Mouse (Mus musculus) ES-E14 (cell line): Measurements from ENCODE around the gene Map3k15. TPM values are rescaled to one million over a fixed set of nuclear protein-coding genes. Genes with fewer than 3 reads are reported as not detected.

ENCODE experiments used
- DNase-seq: peaks from one replicate; pipeline ENCODE4 v3.0.0-alpha.2; 2013; ENCODE audit warnings: low read depth, low spot score
- H3K27ac ChIP-seq: 2 replicates; pipeline ENCODE4 v1.5.1; 2012; ENCODE audit warnings: low read depth, mild to moderate bottlenecking, low read length, moderate library complexity, mixed read lengths; ENCODE audit not compliant: poor library complexity, insufficient read depth, severe bottlenecking
- H3K36me3 ChIP-seq: 2 replicates; pipeline ENCODE4 v1.6.1; 2012; ENCODE audit warnings: mild to moderate bottlenecking, low read length, moderate library complexity, mixed read lengths; ENCODE audit not compliant: control insufficient read depth, poor library complexity, insufficient read depth, severe bottlenecking
- H3K4me1 ChIP-seq, 2 experiments: fragments of 150-350 bp in 1 of 2; sonication (generic) in 1 of 2; 2 replicates each; pipeline ENCODE4 v1.6.1; 2012; ENCODE audit warnings: low read length in 2 of 2, mild to moderate bottlenecking in 1 of 2, mixed read lengths in 1 of 2; ENCODE audit not compliant: control insufficient read depth in 2 of 2, insufficient read depth in 2 of 2, poor library complexity in 1 of 2
- H3K4me3 ChIP-seq, 2 experiments: fragments of 150-350 bp in 1 of 2; sonication (generic) in 1 of 2; 2 replicates each; pipeline ENCODE4 v1.5.1; 2012; ENCODE audit warnings: low read length in 2 of 2, low read depth in 1 of 2, mild to moderate bottlenecking in 1 of 2, mixed read lengths in 1 of 2; ENCODE audit not compliant: insufficient read depth in 1 of 2, poor library complexity in 1 of 2, severe bottlenecking in 1 of 2
- H3K9ac ChIP-seq: 2 replicates; pipeline ENCODE4 v1.6.1; 2012; ENCODE audit warnings: low read depth, mild to moderate bottlenecking, low read length, mixed read lengths; ENCODE audit not compliant: poor library complexity, insufficient read depth, severe bottlenecking
- H3K9me3 ChIP-seq: fragments of 150-350 bp; sonication (generic); 2 replicates; pipeline ENCODE4 v1.6.1; 2012; ENCODE audit warnings: low read depth, mild to moderate bottlenecking, low read length; ENCODE audit not compliant: control insufficient read depth, insufficient read depth
- CHD2 ChIP-seq: IDR thresholded peaks from 2 replicates; pipeline ENCODE4 v1.6.1; 2014; ENCODE audit warnings: mild to moderate bottlenecking, low read depth, low read length, inconsistent platforms
- HCFC1 ChIP-seq: IDR thresholded peaks from 2 replicates; pipeline ENCODE4 v1.6.1; 2012; ENCODE audit warnings: low read length, inconsistent platforms, borderline replicate concordance; ENCODE audit not compliant: insufficient read depth
- MAFK ChIP-seq: IDR thresholded peaks from 2 replicates; pipeline ENCODE4 v1.6.1; 2014; ENCODE audit warnings: mild to moderate bottlenecking, low read depth, low read length, inconsistent platforms; ENCODE audit not compliant: insufficient read depth
- ZC3H11A ChIP-seq: IDR thresholded peaks from 2 replicates; pipeline ENCODE4 v1.6.1; 2012; ENCODE audit warnings: low read depth, mild to moderate bottlenecking, inconsistent platforms, low read length, borderline replicate concordance
- ZNF384 ChIP-seq: IDR thresholded peaks from 2 replicates; pipeline ENCODE4 v1.6.1; 2012; ENCODE audit warnings: low read depth, low read length, inconsistent platforms
- in situ Hi-C, 2 experiments: fragments of 600-800 bp; cut with MboI; formaldehyde crosslinking; loops; one replicate each; pipeline ENCODE4 v1.15.1; 2025; ENCODE audit warnings: low sequenced_read_pairs in 2 of 2, inconsistent platforms in 1 of 2; ENCODE audit not compliant: unreplicated experiment in 2 of 2
- total RNA-seq: library from RNA; depleted of rRNA; stranded (reverse); fragments of 300-350 nt; gene quantifications from 2 replicates; pipeline ENCODE4 v1.2.3, GENCODE M21; 2012

Map3k15 gene
- total RNA-seq, 1 experiment, result 6.0 TPM

GRCm38 (mm10) chrX:160148859-160149258 lies 160.6 kb downstream of the Map3k15 start:
- in situ Hi-C loops, result no loop called here
- no peak for DNase-seq
- no peaks in the 10 kb centered on the region for H3K9me3 ChIP-seq

DNA sequence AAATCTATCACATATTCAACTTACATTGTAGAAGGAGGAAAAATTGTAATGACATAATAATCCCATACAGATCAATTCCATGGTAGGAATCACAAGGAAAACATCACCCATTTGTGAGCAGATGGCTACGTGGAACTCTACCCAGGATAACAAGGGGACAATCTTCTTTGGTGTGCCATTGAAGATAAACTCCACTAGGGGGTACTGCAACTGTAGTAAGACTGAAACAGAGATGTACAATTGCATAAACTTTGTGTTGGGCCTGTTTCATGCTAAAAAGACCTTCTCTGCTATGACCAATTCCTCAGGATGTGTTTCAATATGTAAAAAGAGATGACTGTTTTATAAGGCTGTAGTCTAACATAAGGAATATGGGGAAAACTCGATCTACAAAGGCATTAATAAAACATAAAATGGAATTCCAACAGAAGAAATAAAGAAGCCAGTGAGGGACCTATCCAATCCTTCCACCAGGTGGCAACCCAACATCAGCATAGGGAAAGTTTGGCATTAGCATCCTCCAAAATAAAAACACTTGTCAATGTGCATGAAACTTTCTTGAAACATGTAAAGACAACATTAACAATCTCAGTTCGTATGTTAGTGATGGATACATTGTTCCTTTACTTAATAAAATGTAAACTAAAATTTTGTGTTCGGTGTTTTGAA lies 165.0 kb downstream of the Map3k15 start:
- TF ChIP-seq CHD2, result no peak
- no peak for TF ChIP-seq MAFK
- TF ChIP-seq ZC3H11A, result no peak
- no peak for TF ChIP-seq ZNF384
- TF ChIP-seq HCFC1, result no peak
- Histone ChIP-seq H3K36me3 (no peaks in the 10 kb centered on the region), H3K9ac (no peak overlapping the region), H3K4me1 (no peaks in the 10 kb centered on the region), H3K9me3 (no peaks in the 10 kb centered on the region), H3K4me3 (no peak overlapping the region), H3K27ac (no peak overlapping the region)
- in situ Hi-C loops, result no loop called here
- DNase-seq, result no peak

More at GRCm38 (mm10) chrX:160148859-160149258, 160.6 kb downstream of the Map3k15 start:
- Histone ChIP-seq H3K36me3 (no peaks in the 10 kb centered on the region), H3K4me3 (no peak overlapping the region), H3K27ac (no peak overlapping the region), H3K9ac (no peak overlapping the region), H3K4me1 (no peaks in the 10 kb centered on the region)
- TF ChIP-seq HCFC1 (no peak), ZNF384 (no peak), MAFK (no peak), ZC3H11A (no peak), CHD2 (no peak)

DNA sequence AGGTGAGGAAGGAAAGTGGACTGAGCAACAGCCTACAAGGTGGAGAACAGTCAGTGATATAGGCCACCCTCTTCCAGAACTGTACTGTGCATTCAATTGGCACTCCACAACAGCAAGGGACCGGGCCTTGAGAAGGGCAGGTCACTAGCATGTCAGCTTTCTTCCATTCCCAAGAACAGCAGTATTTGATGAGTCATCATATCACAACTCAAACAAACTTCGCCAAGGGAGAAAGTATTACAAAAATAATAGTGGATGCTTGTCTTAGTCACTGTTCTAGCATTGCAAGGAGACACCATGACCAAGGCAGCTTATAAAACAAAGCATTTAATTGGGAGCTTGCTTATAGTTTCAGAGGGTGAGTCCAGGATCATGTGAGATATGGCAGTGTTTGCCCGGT lies 176.0 kb downstream of the Map3k15 start:
- H3K4me1 ChIP-seq, result no peaks in the 10 kb centered on the region
- no peaks in the 10 kb centered on the region for H3K36me3 ChIP-seq
- no peak overlapping the region for H3K9ac ChIP-seq
- in situ Hi-C loops, result no loop called here
- no peaks in the 10 kb centered on the region for H3K9me3 ChIP-seq
- H3K27ac ChIP-seq, result no peak overlapping the region
- no peak for DNase-seq
- TF ChIP-seq HCFC1, result no peak
- TF ChIP-seq MAFK, result peak; percentile 34; the same call in 1 of the 2 replicates
- no peak overlapping the region for H3K4me3 ChIP-seq

GRCm38 (mm10) chrX:160166246-160166985 lies 178.2 kb downstream of the Map3k15 start:
- Histone ChIP-seq H3K9ac (no peak overlapping the region), H3K4me1 (no peaks in the 10 kb centered on the region), H3K36me3 (no peaks in the 10 kb centered on the region), H3K27ac (no peak overlapping the region), H3K9me3 (no peaks in the 10 kb centered on the region), H3K4me3 (no peak overlapping the region)
- no peak for TF ChIP-seq MAFK
- TF ChIP-seq ZNF384, result no peak
- TF ChIP-seq CHD2, result no peak
- no peak for TF ChIP-seq HCFC1
- DNase-seq, result no peak
- in situ Hi-C loops, result no loop called here
